Mouse (Mus musculus) skeletal muscle tissue, adult 2 months (tissue): ENCODE measurements around the gene Yap1.
A peak's percentile ranks its signal among the peaks of the same experiment; 100 is the strongest.

Source experiments
- DNase-seq: peaks from one replicate; pipeline ENCODE4 v3.0.0-alpha.2; 2012; ENCODE audit warnings: low read depth, low spot score

Yap1 gene

DNA sequence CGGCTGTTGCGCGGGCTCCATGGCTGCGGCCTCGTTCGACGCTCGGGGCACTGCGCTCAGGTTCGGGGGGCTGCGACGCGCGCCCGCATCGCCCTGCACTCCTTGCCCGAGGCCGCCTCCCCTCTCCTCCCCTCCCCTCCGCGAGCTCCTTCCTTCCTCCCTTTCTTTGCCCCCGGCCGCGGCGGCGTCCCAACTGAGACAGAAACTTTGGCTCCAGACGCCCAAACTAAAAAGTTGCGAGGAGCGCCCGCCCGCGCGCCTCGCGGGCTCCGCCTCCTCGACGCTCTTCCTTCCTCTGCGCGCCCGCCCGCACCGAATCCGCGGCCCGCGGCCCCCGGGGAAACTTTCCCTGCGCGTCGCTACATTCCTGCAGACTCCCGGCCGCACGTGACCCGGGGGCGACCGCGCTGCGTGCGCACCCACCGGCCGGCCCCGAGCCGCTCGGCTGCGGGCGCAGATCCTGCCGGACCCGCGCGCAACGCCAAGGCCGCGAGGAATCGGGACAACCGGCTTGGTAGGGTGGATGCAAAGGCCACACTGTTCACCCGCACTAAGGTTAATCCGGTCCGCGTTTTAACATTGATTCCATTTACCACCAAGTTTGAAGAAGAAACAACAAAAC is at the start of gene Yap1:
Yap1 (minus strand) TSS at position 227 of the 622 bp plus-strand sequence.
- DNase-seq, result peak; percentile 76

DNA sequence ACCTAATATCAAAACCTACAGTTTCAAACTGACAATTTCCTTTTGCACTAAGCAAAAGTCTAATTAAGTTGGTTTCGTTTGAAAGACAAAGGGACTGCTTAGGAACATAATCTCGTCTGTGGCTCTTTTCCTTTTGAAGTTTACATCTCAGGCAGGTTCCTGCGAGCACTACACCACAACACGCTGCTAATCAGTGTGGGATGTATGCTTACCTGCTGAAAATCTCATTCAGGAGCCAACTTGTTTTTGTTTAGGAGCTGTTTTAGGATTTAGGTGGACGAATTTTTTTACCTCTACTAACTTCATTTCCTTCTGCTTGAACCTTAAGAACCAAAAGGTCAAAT is 38.6 kb upstream of the Yap1 start:
- no peak for DNase-seq

- DNase-seq, result peak; percentile 94
These were observed 38.1 kb upstream of the Yap1 start, which contains the start of gene Cfap300 for GRCm38 (mm10) chr9:8042338-8043043. Cfap300 (minus strand) TSS chr9:8042823.

DNA sequence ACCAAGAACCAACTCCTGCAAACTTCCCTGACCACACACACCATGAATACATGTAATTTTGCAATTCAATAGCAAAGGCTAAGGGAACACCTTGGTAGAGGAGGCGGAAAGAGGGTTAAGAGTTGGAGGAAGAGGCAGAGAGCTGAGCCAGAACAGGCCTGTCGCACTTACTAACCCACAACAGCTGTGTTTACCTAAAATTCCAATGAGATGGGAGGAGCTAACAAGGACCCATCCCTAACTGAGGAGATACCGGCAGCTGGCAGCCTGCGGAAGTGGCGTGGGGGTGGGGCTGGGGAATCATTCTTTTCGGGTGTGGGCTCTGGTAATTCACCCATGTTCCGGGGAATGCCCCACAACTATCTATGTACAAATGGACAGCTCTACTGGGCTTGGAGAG is 31.1 kb upstream of the Yap1 start:
- no peak for DNase-seq

DNA sequence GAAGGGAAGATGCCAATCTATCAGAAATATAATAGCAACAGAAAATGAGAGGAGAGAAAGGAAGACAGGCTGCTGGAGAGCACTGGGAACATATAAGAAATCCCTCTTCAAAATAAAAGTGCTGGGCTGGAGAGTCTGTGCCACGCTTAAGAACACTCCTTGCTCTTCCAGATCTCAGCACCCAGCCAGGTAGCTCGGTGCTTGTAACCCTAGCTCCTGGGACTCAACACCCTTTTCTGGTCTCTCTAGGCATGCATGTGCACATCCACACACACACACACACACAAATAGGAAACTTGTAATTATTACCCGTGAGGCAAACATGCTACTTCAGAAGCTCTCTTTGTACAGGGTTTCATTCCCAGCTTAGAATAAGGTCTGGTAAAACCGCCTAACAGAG is 30.7 kb upstream of the Yap1 start:
- DNase-seq, result no peak

DNA sequence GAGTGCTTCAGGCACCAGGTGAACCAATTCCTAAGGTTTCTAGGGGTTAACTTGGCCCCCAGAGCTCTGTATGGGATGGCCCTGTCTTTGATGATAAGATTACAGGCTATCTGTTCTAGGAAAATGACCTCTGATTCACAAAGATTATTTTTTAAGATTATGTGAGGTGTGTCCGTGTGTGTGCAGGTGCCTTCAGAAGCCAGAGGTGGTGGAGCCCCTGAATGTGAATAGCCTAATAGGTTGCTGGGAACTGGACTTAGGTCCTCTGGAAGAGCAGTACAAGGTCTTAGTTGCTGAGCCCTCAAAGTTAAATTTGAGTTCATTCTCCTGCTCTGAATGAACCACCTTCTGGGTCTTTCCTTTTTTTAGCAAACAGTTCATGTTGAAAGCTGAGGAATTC is 29.7 kb upstream of the Yap1 start:
- DNase-seq, result no peak

- DNase-seq, result no peak
These were observed 28.5 kb upstream of the Yap1 start for GRCm38 (mm10) chr9:8032847-8033246.

GRCm38 (mm10) chr9:8018609-8019008 is 14.2 kb upstream of the Yap1 start:
- DNase-seq, result no peak

DNA sequence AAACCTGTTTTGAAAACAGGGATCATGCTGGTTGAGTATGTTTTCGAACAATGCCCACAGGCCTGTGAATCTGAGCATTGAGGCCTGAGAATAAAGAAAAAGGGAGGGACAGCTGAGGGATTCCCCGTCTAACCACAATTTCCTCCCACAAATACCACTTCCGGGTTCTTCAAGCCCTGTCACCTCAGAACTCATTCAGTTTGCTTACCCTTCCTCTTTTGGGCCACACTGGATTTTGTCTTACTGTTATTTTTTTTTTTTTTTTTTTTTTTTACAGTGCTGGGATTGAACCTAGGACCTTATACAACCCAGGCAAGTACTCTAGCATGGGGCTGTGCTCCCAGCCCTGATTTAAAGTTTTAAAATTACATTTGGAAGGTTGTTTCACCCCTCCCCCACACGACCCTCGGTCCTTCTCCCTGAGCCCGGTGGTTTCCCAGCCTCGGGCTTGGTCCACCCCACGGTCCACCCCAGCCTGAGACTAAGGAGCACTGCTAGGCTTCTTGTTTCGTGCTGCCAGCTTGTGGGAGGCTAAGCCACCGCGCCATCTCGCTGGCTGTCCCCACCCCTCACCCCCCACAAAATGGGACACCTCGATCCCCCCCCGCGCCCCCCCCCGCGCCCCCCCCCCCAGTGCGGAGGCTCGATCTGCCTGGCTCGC is 13.0 kb upstream of the Yap1 start:
- DNase-seq, result no peak

DNA sequence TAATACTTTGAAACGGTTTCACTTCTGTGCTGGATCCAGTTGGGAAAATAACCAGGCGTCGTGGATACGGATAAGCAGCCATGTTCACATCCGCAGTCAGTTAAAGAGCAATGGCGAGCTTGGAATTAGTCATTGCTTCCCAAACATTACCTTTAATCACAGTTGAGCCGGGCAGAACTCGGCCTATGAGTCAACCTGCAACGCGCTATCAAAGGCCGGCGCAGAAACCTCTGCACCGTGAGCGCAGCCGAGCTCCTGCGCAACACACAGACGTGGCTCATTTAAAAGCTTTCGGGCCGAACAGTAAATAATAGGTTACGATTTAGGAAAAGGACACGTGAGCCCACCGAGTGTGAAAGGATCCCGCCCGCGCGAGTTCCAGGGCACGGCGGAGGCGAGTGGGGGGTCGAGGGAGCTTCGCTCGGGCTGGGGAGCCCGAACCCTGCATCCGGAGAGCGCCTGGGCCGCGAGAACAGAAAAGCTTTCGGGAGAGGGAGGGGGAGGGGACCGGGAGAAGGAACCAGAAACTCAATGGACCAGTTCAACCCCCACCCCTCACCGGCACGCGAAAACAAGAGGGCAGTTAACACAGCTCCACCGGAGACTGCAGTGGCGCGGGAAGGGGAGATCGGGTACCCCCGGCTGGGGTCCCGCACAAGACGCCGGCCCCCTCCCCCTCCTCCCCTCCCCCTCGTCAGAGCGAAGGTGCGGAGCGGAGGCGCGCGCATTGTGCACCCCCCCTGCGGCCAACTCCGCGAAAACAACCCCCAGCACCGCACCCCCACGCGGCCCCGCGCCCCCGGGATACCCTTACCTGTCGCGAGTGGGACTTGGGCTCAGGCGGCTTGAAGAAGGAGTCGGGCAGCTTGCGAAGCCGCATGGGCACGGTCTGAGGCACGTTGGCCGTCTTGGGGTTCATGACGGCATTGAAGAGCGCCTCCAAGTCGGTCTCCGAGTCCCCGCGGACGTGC is 810 bp downstream of the Yap1 start:
- no peak for DNase-seq

DNA sequence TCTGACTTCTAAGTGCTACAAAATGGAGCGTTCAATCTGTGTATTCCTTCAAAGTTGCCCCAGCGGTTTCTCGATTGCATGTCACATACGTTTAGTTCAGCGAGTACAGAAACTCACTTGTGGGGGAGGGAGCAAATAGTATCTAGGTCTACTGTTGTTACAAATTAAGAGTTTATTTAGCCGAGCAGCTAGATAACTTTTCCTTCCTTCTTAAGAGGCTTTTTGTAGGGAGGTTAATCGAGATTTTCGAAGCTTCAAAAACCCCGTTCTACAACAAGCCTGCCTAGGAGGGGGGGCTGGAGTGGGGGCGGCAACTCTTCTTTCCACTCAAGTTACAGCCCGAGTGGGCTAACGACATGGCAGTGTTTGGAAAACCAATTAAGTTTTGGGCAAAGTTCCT is 1.6 kb downstream of the Yap1 start:
- DNase-seq, result no peak

DNA sequence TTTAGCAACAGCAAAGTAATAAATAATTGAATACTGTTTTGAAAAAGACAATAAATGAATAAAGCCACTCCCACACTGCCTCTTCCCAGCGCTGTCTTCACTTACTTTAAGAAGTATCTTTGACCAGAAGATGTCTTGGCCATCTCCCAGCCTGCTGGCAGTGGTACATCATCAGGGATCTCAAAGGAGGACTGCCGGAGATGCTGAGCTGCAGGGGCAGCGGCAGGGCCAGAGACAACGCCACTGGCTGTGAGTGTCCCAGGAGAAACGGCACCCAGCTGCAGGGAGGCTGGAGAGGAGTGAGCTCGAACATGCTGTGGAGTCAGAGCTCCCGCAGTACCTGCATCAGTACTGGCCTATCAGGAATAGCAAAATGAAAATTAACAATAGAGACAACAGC is 3.0 kb downstream of the Yap1 start:
- DNase-seq, result no peak

GRCm38 (mm10) chr9:7994275-7994674 is 10.1 kb downstream of the Yap1 start:
- no peak for DNase-seq

GRCm38 (mm10) chr9:7992651-7993050 is 11.7 kb downstream of the Yap1 start:
- no peak for DNase-seq

GRCm38 (mm10) chr9:7990897-7991296 is 13.5 kb downstream of the Yap1 start:
- no peak for DNase-seq

GRCm38 (mm10) chr9:7987119-7987518 is 17.3 kb downstream of the Yap1 start:
- DNase-seq, result no peak

DNA sequence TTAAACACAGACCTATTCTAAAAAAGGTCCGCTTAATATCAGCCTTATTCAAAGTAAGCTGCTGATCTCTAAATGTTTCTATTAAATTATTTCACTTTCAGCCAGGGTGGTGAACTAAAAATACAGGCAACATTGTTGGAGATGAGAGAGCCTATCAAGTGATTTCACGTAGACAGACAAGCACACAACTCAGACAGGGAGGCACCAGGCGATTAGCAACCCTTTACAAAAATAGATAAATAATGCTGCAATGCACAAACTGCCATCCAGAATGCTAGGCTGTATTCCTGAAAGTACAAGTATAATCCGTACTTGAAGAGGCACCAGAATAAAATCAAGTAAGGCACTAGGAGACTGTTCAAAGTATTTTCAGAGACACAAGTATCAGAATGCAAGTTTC is 20.1 kb downstream of the Yap1 start:
- no peak for DNase-seq

DNA sequence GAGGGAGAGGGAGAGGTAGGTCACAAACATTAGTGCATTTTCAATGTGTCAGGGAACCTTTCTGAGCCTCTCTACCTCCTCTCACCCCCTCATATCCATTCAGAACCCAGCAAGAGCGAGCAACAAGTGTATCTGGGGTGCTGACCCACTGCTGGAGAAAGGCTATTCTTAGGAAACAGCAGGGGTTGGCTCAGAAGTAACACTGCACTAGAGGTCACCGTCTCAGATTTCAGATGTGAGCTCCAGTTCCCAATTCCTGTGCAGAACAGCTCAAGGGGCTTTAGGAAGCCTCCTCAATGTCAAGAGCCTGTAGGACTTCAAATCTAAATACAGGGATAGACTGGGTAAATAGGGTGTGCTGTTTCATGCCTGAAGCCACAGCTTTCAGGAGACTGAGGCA is 20.7 kb downstream of the Yap1 start:
- peak; percentile 68 for DNase-seq

DNA sequence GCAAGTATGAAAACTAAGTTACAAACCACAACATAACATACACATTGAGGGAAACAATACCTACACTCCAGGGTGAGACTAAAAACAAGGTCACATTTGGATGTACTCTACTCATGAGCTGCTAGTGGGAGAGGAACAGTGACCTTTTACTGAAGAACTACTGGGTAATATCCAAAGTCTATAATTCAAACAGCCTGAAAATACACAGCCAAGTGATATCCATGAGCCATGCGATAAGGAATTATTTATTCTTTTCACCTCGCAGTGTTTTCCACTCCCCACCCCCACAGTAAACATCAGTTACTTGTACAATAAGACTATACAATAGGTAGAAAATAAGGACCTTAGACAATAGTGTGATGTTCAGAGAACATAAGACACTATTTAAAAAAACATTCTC is 24.2 kb downstream of the Yap1 start:
- no peak for DNase-seq

DNA sequence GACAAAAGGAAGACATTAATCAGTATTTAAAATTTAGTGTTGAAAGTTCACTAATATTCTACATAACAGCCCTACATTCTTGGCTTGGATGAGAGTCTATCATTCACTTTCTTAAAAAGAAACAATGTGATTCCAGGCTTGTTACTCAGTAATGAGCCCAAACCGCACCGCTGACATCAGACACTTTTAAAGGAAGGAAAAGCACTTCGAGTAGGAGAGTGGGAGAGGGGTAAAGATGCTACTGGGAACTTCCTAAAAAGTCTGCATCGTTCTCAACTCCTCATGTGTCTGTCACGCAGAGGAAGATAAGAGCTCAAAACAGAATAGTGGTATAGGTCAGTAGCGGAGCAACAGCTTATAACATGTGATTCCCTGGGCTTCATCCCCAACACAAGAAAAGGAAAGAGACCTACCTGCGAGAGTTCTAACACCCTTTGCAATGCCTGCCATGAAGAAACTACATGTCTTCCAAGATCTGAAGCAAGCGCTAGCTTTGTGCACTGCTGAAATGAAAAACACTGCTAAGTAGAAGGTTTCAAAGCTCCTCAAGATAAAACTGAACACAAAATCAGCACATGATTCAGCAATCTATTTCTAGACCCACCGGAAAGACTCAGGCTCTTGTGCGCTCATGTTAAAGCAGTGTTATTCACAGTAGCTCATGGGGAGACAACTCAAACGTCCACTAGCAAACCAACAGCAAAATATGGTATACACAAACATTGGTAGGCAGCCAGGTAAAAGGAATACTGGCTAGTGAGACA is 25.1 kb downstream of the Yap1 start:
- no peak for DNase-seq

GRCm38 (mm10) chr9:7978502-7978901 is 25.9 kb downstream of the Yap1 start:
- no peak for DNase-seq
